Mouse (Mus musculus) frontal cortex, postnatal 10 days (tissue): ENCODE measurements around the gene Crcp.

ENCODE experiments used
- DNase-seq, 2 experiments: peaks; one replicate each; pipeline ENCODE4 v3.0.0; 2022; ENCODE audit warnings: low spot score in 2 of 2, mixed read lengths in 1 of 2

The Crcp gene

DNA sequence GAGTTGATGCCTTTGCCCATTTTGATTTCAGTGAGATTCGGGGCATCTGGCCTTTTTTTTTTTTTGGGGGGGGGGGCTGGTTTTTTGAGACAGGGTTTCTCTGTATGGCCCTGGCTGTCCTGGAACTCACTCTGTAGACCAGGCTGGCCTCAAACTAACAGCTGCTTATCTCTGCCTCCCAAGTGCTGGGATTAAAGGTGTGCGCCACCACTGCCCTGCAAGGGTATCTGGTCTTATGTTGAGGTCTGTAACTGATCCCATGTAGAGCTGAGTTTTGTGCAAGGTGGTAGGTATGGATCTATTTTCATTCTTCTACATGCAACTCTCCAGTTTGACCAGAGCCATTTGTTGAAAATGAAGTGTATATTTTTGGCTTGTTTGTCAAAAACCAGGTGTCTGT, 27.2 kb downstream of the Crcp start:
- no peak for DNase-seq

DNA sequence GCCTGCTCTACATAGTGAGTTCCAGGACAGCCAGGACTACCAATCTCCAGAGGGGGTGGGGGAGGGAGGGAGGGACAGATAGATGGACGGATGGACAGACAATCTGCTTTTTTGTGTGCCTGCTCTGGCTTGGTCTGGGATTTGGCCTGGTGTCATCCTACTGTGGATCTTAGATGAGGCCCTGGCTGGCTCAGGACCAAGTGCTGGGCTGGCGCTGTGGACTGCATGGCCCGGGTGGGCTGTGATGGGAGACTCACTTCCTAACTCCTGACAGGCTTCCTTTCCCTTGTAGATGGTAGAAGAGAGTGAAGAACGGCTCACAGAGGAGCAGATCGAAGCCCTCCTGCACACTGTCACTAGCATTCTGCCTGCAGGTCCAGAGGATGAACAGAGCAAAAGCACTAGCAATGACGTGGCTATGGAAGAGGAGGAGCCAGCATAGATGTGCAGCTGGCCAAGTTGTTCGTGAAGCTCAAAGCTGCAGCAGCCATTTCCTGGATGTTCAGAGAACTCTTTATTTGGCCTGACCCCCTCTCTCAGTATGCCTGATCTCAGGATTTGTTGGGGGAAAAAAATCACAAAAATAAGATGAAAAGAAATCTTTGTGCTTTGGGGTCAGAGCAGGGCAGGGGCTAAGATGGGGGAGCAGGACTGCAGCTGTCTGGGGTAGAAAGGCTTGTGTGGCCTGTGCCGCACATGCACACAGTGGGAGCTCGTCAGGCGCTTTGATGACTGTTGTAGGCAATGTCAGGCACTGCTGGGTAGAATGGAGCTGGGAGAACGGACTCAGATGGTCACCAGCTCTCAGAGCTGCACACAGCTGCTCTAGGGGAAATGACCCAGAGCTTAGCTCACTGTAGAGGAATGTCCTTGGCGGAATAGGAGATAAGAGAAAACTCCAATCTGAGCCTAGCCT, 30.6 kb downstream of the Crcp start:
- DNase-seq: no peak

DNA sequence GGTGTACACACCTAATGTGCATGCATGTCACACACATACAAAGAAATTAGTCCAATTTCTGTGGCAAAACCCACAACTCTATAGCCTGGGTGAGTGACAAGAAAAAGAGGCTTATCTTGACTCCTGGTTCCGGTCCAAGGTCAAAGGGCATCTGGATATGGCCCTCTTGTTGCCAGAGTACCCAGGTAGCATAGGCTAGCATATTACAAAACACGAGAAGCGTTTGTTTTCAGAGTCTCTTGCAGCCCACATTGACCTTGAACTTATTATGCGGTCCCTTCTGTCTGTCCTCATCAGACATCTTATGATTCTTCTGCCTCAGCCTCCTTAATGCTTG, 31.2 kb downstream of the Crcp start:
- DNase-seq: no peak

DNA sequence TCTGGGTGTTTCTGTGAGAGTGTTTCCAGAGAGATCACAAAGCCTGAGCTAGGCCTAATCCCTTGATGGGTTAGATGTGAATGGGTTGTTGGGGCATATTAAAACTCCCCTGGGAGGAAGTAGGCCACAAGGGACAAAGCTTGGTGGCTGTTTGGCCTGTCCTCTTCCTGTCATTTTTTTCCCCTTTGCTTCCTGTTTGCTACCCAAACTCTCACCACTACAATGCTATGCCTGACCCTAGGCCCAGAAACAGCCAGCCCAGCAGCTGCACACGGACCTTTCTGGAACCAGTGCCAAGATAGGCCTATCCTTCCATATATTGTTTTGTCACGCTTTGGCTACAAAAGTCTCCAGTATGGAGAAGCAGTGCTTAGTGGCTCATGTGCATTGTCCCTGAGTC, 33.0 kb downstream of the Crcp start:
- DNase-seq: no peak

DNA sequence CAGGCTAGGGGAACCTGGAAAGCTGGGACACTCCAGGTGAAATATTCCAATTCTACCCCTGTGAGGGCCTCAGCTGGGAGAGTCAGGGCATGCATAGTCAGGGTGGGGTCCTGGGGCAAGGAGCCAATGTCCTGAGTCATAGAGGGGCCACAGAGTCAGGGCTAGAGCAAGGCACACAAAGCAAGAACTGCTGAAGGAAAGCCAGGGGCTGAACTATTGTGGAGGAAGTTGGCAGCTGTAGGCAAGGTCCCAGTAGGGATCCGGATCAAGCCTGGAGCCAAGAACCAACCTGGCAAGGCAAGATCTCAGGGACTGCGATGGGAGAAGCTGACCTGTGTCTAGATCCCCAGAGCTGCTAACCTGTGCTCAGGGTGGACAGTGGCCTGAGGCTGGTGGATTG, 34.7 kb downstream of the Crcp start:
- no peak for DNase-seq

DNA sequence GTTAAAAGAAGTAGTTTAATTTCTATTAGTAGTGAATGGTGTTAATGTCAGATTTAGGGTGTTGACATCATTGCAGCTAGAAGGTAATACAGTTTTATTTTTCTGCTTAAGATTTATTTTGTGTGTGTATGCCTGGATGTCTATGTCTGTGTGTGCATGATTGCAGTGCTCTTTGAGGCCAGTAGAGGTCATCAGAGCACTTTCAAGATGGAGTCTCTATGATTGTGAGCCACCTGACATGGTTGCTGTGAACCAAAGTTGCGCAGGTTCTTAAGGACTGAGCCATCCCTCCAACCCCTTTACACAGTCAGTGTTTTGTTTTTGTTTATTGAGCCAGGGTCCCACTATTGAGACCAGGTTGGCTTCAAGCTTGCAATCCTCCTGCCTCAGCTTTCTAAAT, 36.5 kb downstream of the Crcp start:
- DNase-seq: no peak

DNA sequence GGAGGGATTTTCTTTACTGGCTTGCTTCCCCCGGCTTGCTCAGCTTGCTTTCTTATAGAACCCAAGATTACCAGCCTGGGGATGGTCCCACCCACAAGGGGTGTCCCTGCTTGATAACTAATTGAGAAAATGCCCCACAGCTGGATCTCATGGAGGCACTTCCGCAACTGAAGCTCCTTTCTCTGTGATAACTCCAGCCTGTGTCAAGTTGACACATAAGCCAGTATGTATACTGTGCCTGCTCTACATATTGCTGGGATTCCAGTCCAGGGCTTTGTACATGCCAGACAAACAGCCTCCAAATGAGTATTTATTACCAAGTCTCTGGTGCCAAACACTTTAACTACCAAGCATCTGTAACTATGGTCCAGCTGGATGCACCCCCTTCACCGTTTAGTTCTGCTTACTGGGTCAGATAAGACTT, 38.8 kb downstream of the Crcp start:
- DNase-seq: no peak

DNA sequence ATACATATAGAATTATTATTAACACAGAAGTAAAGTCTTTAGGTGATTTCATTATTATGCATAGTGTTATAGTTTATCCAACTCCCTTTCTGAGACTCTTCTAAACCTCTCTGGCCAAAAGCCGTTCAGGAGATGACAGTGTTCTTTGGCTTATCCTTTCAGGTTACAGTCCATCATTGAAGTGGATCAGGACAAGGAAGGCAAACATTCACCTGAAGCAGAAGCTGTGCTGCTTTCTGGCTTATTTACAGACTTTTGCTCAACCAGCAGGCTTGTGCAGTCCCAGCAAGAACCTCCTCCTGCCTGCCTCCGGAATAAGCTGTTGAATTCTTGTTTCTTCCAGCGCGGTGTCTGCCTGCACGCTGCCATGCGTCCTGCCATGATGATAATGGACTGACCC, 43.9 kb downstream of the Crcp start, which contains the start of gene Tpst1:
Tpst1 (plus strand) TSS at position 301 of the 400 bp plus-strand sequence.
- DNase-seq: no peak

DNA sequence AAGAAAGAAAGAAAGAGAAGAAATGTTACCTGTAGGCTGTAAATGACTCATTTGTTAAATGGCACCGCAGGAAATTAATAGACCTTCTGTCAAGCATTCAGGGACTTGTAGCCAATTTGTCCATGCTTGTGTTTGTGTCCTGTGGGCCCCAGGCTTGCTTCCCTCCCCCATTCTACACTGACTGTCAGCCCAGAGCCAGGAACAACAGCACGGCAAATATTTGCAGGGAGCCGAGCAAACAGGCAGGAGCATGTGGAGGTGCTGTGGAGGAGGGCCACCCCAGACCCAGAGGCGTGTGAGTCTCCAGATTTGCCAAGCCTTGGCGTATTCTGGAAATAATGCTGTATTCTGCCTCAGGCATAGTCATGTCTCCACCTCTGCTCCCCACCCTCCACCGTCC, 45.4 kb downstream of the Crcp start:
- no peak for DNase-seq

DNA sequence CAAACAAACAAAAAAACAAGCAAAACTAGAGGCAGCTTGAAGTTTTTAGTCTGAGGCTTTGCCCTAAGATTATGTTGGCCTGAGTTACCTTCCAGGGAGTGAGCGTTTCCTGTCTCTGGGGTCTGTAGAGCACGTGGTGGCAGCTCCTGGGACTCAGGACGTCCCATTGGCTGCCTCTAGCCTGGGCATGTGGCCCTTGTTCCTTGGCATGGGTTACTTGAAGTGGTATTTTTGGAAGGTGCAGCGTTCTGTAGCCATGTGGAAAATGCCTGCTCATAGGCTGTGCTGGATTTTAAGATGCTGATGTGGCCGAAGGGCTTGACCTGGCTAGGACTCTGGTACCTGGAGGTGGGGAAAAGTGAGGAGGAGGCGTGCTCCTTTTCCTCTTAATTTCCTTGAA, 47.3 kb downstream of the Crcp start:
- DNase-seq: no peak

DNA sequence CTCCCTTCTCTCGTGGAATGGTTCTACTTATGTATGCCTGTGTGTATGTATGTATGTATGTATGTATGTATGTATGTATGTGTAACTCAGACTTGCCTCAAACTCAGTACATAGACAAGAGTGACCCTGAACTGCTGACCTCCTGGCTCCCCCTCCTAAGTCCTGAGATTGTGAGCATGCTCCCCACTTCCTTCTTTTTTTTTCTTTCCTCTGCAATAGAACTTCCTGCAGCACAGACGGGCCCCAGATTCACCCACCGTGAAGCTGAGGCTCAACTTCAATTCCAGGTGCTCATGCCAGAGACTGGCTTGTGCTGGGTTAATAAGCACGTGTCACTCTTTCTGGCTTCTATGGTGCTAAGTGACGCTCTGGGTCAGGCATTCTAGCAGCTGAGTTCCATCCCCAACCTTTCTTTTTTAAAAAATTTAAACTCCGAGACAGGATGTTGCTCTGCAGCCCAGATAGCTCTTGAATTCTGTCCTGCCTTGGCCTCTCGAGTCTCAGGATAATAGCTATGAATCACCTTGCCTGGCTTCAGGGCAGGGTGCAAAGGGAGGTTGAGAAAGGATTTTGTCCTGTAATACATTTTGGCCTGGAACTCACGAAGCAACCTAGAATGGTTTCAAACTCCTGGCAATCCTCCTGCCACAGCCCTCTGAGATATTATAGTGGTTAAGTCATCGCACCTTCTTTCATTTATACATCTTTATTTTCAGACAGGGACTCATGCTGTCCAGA, 49.2 kb downstream of the Crcp start:
- DNase-seq: no peak

DNA sequence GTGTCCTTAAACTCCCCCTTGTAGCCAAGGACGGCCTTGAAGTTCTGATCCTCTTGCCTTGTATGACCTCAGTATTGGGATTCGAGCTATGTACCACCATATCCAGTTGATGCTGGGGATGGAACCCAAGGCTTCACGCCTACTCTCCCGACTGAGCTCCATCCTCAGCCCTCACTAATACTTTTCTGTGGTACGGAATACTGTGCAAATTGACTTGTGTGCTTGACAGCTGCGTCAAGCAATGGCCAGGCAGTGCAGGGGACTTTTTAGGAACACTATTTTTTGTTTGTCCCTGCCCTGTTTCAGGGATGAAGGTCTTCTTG, 49.7 kb downstream of the Crcp start:
- DNase-seq: no peak

DNA sequence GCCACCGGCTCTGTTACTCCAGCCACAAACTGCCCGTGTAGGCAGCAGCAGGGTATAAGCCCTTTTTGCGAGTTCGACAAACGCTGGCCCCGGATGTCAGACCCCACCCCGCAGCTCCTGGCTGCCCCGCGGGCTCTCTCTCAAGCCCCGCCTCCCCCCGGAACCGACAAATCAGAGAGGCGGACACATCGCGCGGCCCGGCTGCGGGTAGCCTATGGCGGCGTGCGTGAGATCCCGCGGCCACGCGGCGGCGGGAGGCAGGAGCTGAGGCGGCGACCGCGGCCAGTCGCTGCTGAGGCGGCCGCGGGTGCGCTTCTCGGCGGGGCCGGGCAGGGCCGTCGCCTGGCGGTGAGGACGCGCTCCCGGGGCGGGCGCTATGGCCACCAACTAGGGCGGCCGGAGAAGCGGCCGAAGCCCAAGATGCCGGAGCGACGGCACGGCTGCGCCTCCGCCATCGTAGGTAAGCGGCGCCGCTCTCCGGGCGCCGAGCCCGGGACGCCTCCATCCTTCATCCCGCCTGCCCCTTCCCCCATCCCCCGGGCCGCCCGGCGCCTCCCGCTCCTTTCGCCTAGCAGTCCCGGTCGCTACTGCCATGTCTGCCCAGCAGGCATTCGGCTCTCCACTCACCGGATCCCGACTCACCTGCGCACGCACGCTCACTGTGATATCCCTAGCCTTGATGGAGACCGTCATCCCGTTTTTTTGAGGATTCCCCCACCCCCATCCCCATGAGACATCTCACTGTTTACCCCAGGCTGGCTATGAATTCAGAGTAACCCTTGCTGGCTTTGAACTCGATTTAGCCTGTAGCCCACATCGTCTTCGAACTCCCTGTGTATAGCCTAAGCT, 50.3 kb downstream of the Crcp start:
- peak; percentile 86 to 94 for DNase-seq

DNA sequence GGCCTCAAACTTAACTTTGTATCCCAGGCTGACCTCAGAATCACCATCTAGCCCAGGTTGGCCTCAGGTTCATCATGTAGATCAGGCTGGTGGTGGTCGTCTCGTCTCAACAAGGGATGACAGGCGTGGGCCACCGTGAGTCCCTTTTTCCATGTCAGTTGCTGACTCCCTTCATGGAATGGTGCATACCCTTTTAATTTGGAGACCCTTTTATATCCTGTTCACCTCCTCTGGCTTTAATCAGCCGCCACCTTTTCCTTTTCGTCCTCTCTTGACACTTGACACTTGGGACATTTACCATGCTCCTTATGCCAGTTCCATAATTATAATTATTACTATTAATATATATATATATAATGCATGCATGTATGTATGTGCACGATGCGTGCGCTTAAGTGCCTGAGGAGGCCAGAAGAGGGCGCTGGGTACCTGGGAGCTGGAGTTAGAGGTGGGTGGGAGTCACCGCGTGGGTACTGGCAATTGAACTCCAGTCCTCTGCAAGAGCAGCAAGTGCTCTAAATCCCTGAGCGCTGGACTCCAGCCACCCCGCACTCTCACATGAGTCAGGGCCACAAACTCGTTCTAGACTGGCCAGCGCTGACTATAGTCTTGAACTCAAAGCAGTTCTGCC, 51.1 kb downstream of the Crcp start:
- no peak for DNase-seq

DNA sequence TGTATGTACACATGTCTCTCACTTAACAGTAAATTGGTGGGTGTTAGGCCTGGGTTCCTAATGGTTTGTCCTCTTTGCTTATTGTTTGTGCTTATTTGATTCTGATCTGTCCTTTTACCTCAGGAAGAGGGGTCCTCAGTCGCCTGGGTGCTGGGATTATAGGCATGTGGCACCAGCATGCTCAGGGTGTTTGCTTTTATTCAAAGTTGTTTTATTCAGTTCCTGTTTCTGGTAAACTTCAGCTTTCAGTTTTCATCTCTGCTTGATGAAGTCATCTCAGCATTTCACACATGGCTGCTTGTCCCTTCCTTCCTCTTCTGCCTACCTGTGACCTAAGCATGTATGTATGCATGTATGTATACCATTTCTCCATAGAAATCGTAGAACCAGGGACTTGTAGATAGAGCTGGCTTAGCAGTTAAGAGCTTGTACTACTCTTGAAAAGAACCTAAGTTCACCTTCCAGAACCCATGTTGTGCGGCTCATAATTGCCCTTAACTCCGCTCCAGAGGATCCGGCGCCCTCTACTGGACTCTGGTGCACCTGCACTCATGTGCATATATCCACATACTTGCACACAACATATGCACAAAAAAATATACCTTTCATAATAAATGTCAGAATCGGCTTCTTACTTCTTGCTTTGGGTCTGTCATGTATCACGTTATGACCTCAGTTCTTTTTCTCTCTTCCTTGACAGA, 52.2 kb downstream of the Crcp start:
- DNase-seq: no peak

DNA sequence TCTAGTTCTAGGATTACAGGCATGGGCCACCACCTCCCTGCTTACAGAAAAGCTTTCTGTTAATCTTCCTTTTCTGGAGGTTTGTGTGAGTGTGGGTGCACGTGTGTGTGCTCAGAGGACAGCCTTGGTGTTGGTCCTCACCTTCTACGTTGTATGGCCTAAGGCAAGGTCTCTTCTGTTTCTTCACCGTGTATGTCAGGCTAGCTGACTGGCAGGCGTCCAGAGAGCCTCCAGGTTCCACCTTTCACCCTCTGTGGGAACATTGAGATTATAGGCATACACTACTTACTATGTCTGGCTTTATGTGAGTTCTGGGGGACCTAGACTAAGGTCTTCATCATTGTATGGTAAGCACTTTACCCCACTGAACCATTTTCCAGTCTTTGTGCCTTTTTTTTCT, 53.3 kb downstream of the Crcp start:
- no peak for DNase-seq

DNA sequence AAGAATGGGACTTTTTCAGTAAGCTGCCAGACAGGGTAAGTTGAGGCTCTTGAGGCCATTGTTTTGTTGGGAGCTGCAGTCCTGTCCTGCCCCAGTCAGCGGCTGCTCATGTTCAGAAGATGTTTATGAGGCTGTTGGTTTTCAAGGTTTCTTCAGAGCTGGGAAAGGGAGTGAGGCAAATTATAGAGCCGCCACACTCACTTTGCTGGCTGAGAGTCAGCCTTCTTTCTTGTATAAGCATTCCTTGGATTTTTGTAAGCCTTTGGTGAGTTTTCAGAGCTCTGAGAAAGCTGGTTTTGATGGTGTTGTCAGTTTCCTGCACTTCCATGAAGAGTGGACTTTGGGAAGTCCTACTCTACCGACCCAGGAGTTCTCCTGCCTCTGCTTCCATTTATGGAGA, 55.2 kb downstream of the Crcp start:
- no peak for DNase-seq

DNA sequence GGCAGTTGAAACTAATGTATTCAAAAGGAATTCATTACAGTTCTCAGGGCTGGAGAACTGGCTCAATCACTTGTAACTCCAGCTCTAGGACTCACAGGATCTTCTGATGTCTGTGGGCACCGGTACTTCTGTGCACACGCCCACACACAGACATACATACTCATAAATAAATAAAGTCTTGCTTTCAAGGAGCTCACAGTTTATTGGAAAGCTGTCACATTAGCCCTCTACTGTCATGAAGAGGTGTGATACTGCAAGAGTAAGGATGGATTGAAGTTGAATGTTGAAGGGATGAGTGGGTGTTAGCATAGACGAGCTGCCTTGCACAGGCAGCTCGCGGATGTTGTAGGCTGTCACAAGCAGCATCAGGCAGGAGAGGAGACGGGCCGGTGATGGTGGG, 58.9 kb downstream of the Crcp start:
- no peak for DNase-seq

DNA sequence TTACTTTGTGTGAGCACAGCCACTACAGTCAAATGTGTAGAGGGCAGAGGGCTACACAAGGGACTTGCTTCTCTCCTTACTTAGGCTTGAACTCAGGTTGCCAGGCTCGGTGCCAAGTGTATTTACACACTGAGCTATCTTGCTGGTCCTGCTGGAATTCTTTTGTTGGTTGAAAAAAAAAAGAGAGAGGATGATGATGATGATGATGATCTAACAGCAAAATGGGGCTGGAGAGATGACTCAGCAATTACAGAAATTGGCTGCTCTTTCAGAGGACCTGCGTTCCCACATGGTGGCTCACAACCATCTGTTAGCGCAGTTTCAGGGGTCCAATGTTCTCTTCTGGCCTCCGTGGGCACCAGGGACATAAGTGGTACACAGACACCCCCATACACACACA, 59.5 kb downstream of the Crcp start:
- DNase-seq: no peak

DNA sequence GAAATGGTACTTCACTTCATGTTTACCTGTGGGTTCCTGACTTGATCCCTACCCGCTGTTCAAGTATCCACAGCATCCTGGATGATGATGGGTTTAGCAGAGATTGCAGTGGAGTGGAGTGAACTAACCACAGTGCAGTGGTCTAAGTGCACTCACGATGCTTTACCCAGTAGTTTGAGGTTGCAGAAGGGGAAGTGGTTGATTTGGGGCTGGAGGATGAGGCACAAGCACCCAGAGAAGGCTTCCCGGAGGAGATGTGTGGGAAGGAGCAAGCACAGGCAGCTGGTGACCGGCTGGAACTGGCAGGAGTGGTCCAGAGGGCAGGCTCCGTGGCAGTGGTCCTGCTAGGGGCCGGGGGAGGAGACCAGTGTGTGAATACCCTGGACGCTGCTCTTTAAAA, 60.1 kb downstream of the Crcp start:
- no peak for DNase-seq

DNA sequence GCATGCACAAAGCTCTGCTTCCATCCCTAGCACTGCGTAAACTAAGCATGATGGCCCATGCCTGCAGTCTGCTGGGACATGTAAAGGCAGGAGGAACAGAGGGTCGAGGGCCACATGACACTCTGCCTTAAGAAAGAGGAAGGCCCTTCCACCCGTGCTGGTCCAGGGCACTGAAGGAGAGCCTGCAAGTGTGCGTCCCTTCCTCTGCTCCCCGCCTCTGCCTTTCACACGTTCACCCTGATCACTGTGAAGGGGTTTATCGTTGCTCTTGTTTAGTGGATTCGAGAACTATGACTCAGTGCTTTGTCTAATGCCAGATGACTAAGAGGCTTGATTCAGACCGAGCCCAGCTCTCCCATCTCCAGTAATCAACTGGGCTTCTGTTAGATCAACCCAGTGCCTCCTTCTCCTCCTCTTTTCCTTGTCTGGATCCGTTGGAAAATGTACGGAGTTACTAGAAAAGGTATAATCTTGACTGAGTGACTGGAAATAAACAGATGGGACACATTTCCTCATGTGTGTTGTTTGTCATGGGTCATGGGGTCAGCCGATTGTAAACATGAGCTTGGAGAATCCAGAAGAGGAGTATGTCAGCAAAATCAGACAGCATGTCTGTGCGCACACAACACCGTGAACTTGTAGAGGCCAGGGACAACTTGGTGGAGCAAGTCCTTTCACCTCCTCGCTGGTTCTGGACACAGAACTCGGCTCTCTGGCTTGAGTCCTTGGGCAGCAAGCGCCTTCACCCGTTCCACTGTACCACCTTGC, 60.7 kb downstream of the Crcp start:
- DNase-seq: no peak
